Mouse (Mus musculus) megakaryocyte, embryonic 14.5 days (primary cell): ENCODE data around the gene Wars. TPM values are rescaled to one million over a fixed set of nuclear protein-coding genes. Genes with fewer than 3 reads are reported as not detected.
"Not testable (repeated sequence)": the region's sequence is repeated elsewhere in the genome, so short reads cannot be mapped to it uniquely, and the experiment has no call there.

Experiments used
- H3K27me3 ChIP-seq: replicated peaks from 2 replicates; pipeline ENCODE3; 2012; ENCODE audit warnings: inconsistent platforms
- H3K36me3 ChIP-seq: replicated peaks from 2 replicates; pipeline ENCODE3; 2012; ENCODE audit warnings: low read length, inconsistent platforms, mixed read lengths
- H3K4me1 ChIP-seq: 2 replicates; pipeline ENCODE4 v1.6.1; 2012; ENCODE audit warnings: inconsistent platforms
- H3K4me3 ChIP-seq: replicated peaks from 2 replicates; pipeline ENCODE3; 2012; ENCODE audit warnings: moderate library complexity, mild to moderate bottlenecking, inconsistent platforms
- H3K9me3 ChIP-seq: 2 replicates; pipeline ENCODE4 v1.6.1; 2012; ENCODE audit warnings: inconsistent platforms
- FLI1 ChIP-seq: IDR thresholded peaks from 2 replicates; pipeline ENCODE4 v1.6.1; 2012; ENCODE audit warnings: low read length, inconsistent platforms, mixed read lengths
- GATA1 ChIP-seq: IDR thresholded peaks from 3 replicates; pipeline ENCODE4 v1.6.1; 2012; ENCODE audit warnings: mixed read lengths, low read length, inconsistent platforms, borderline replicate concordance
- polyA plus RNA-seq: library from polyadenylated mRNA; stranded (reverse); fragments of >175 nt; gene quantifications from 2 replicates; pipeline ENCODE4 v1.2.3, GENCODE M21; 2012; ENCODE audit warnings: low replicate concordance; ENCODE audit not compliant: insufficient read depth

Gene Wars
- polyA plus RNA-seq, 1 experiment = 33.8 TPM

- no peak overlapping the region for H3K4me3 ChIP-seq
- H3K36me3 ChIP-seq = peaks cover 52% of the 10 kb centered on the region
- H3K27me3 ChIP-seq = peaks cover 6% of the 10 kb centered on the region
- peaks cover 12% of the 10 kb centered on the region for H3K4me1 ChIP-seq
- TF ChIP-seq GATA1 = no peak
- no peak for TF ChIP-seq FLI1
- no peaks in the 10 kb centered on the region for H3K9me3 ChIP-seq
Observed at GRCm38 (mm10) chr12:108858486-108858885, 35.5 kb downstream of the Wars start.

DNA sequence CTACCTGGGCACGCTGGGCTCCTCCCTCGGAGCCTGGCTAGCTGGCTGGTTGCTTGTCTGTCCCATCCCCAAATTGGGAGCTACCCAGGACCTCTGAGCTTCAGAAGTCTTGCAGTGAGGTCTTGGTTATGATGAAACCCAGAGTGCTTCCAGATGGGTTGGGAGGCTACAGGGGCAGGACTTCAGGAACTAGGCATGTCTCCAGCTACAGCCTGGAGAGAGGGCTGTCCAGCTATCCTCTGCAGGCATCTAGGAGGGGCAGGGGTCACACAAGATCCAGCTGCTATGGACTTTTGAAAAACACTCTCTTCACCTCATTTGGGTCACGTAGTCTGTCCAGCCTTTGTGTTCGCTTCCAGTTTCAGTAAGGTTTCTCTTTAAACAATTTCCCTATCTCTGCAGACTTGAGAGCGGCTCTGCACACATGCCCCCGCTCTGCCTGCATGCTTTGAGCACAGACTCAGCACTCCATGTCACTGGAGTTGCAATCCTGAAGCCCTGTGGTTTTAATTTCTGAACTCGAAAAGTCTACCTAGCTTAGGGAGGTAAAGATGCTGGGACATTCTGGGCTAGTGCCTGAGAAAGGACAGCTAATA lies 36.3 kb downstream of the Wars start:
- H3K36me3 ChIP-seq = peaks cover 44% of the 10 kb centered on the region
- H3K4me1 ChIP-seq = peaks cover 12% of the 10 kb centered on the region
- H3K9me3 ChIP-seq = no peaks in the 10 kb centered on the region
- H3K27me3 ChIP-seq = peaks cover 9% of the 10 kb centered on the region
- TF ChIP-seq FLI1 (no peak), GATA1 (no peak)
- no peak overlapping the region for H3K4me3 ChIP-seq

DNA sequence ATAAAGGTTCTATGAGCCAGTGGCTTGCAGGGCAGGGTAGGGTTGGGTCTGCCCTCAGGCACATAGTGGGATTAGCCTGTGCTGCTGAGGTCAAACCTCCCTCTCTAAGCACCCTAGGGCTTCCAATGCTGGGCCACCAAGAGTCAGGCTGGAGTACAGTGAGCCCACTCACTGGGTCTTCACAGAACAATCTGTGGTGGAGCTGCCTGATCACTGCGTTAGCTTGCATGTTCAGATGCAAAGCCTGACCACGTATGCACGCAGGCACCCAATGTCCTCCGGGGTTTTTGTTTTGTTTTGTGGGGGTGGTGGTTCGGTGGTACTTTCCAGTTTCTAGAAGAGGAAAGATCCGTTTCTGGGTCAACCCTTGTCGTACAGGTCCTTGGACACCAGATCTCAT lies 36.9 kb downstream of the Wars start:
- Histone ChIP-seq H3K36me3 (peaks cover 38% of the 10 kb centered on the region), H3K4me1 (peaks cover 12% of the 10 kb centered on the region), H3K4me3 (no peak overlapping the region), H3K9me3 (no peaks in the 10 kb centered on the region), H3K27me3 (peaks cover 9% of the 10 kb centered on the region)
- no peak for TF ChIP-seq GATA1
- no peak for TF ChIP-seq FLI1

DNA sequence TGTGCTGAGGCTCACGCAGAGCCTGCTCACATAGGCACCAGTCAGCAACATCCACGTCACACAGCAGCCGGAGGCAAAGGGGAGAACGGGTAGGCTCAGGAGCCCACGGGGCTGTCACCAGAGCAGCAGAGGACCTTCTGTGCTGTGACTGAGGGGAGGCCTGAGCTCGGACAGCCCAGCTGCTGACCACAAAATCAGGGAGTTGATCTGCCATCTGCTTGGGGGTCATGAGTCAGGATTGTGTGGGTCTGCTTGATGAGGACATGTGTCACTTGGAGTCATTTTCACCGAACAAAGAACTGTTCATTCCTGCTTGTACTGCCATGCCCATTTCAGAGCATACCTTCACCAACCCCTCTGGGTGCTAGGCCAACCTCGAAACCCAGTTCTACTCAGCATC lies 37.8 kb downstream of the Wars start:
- H3K4me1 ChIP-seq = peaks cover 21% of the 10 kb centered on the region
- peaks cover 29% of the 10 kb centered on the region for H3K36me3 ChIP-seq
- peaks cover 9% of the 10 kb centered on the region for H3K27me3 ChIP-seq
- TF ChIP-seq FLI1 = no peak
- TF ChIP-seq GATA1 = no peak
- H3K4me3 ChIP-seq = no peak overlapping the region
- H3K9me3 ChIP-seq = no peaks in the 10 kb centered on the region

- TF ChIP-seq FLI1 = no peak
- no peak for TF ChIP-seq GATA1
- H3K27me3 ChIP-seq = peaks cover 13% of the 10 kb centered on the region
- H3K9me3 ChIP-seq = no peaks in the 10 kb centered on the region
- peaks cover 18% of the 10 kb centered on the region for H3K36me3 ChIP-seq
- no peak overlapping the region for H3K4me3 ChIP-seq
- peaks cover 31% of the 10 kb centered on the region for H3K4me1 ChIP-seq
Observed at GRCm38 (mm10) chr12:108855081-108855480, 38.9 kb downstream of the Wars start.

DNA sequence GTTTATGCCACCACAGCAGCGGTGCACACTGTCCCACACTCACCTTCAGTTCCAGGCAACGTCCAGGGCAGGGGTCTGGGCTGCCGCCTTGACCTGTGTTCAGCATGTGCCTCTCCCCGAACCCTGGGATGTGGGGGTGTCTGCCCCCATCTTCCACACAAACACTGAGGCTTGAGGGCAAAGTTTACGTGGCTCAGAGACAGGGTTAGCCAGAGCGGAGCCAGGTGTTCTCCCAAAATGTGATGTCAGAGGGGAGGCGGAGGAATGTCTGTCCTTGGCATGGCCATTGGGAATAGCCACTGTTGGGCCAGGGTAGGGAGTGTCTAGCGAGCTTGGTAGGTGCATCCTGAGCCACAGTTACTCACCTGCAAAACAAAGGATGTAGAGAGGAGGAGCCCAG lies 41.2 kb downstream of the Wars start:
- TF ChIP-seq GATA1 (no peak), FLI1 (no peak)
- Histone ChIP-seq H3K36me3 (no peaks in the 10 kb centered on the region), H3K27me3 (peaks cover 17% of the 10 kb centered on the region), H3K4me1 (peaks cover 27% of the 10 kb centered on the region), H3K9me3 (no peaks in the 10 kb centered on the region), H3K4me3 (no peak overlapping the region)

- Histone ChIP-seq H3K27me3 (peaks cover 17% of the 10 kb centered on the region), H3K36me3 (no peaks in the 10 kb centered on the region), H3K9me3 (no peaks in the 10 kb centered on the region), H3K4me1 (peaks cover 20% of the 10 kb centered on the region), H3K4me3 (no peak overlapping the region)
- no peak for TF ChIP-seq GATA1
- no peak for TF ChIP-seq FLI1
Observed at GRCm38 (mm10) chr12:108850886-108851285, 43.1 kb downstream of the Wars start.

DNA sequence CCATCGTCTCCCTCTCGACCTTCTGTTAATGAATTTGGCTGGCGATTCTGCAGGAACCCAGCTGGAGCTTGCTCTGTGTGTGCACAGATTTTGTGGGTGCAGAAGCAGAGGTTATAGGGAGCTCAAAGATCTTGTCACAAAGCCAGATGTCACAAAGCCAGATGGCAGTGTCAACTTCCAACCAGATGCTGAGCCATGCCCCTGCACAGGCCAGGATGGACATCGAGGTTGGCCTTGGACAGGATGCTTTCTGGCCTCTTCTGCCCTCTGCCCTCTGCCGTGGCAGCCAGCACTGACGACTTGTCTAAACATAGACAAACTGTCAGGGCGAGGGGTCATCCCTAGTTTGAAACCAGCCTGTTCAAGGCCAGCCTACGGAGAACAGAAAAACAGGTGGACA lies 43.8 kb downstream of the Wars start:
- no peak for TF ChIP-seq FLI1
- TF ChIP-seq GATA1 = no peak
- Histone ChIP-seq H3K36me3 (peaks cover 3% of the 10 kb centered on the region), H3K4me3 (no peak overlapping the region), H3K4me1 (peaks cover 19% of the 10 kb centered on the region), H3K27me3 (peaks cover 16% of the 10 kb centered on the region), H3K9me3 (no peaks in the 10 kb centered on the region)

DNA sequence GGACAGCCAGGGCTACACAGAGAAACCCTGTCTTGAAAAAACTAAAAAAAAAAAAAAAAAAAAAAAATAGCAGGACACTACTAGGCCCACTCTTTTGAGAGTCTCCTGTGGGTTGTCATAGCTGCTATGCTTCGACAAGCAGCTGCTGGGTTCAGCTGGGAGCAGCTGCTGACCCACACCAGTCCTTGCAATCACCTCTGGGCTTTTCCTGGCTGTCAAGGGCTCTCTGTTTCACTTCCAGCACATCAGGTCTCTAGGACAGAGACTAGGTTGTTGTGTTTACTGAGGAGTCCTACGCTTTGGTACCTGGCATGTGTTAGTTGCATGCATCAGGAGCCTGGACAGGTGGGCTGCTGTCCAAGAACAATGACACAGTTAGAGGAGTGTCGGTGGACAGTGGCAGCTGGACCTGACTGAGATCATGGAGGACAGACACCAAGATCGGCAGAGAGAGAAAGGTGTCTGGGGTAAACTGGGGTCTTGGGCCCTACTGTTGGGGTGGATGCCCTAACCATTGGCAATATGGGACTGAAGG lies 44.4 kb downstream of the Wars start:
- Histone ChIP-seq H3K4me3 (no peak overlapping the region), H3K9me3 (no peaks in the 10 kb centered on the region), H3K4me1 (peaks cover 19% of the 10 kb centered on the region), H3K27me3 (peaks cover 15% of the 10 kb centered on the region), H3K36me3 (peaks cover 9% of the 10 kb centered on the region)
- TF ChIP-seq FLI1 = no peak
- no peak for TF ChIP-seq GATA1

- Histone ChIP-seq H3K36me3 (peaks cover 17% of the 10 kb centered on the region), H3K4me1 (peaks cover 19% of the 10 kb centered on the region)
- not testable (repeated sequence) for H3K4me3 ChIP-seq, H3K27me3 ChIP-seq, H3K9me3 ChIP-seq
Observed at GRCm38 (mm10) chr12:108848033-108848432, 45.9 kb downstream of the Wars start.

DNA sequence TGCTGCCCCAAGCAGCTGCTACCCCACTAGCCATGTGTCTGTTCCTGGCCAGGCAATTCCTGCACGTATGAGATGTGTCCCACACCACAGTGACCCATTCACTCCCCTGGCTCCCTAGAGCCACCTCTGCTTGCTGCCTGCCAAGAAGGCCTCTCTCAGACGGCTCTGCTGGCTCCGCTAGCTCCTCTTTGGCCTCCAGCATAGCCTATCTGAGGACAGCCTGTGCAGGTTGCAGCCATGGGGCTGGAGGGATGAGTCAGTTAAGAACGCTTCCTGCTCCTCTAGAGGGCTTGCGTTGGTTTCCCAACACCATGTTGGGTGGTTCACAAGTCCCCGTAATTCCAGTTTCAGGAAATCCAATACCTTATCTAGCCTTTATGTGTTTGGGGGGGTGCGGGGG lies 51.3 kb downstream of the Wars start:
- Histone ChIP-seq H3K4me3 (no peak overlapping the region), H3K4me1 (peaks cover 16% of the 10 kb centered on the region), H3K27me3 (no peaks in the 10 kb centered on the region), H3K36me3 (peaks cover 42% of the 10 kb centered on the region), H3K9me3 (no peaks in the 10 kb centered on the region)
- TF ChIP-seq FLI1 (no peak), GATA1 (no peak)
